Comparison of ENCODE assay signal across 23 mouse cellular contexts in the genomic region with DNA sequence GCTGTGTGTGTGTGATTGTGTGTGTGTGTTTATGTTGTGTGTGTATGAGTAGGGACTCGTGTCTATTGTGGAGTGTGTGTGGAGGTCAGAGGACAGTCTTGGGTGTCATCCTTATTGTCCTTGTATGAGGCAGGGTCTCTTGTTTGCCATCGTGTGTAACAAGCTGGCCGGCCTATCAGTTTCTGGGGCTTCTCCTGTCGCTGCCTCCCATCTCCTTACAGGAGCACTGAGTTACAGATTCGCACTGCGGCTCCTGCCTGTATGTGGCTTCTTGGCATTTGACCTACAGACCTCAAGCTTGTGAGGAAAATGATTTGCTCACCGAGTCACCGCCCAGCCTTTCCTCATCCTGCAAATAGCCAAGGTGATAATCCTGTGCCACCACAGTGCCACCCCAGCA.
A peak's percentile ranks its signal among the peaks of the same experiment; 100 is the strongest.
DNase-seq lines count a peak whose midpoint lies in the region; ATAC-seq and TF ChIP-seq lines count a peak whose summit lies in the region.
"Had no signal": no experiment of that assay in that cellular context is flagged by ENCODE, and none has a peak within 500 bp of the region (broad histone marks: within the 10 kb centered on the region; RNA-seq: fewer than 3 reads in every experiment).

No protein-coding gene starts in this region.

- H3K4me3 ChIP-seq in heart, embryonic 10.5 days: no peak overlapping the region
- H3K4me3 ChIP-seq in heart, adult 2 months: no peak overlapping the region
- H3K4me3 ChIP-seq in midbrain, embryonic 11.5 days (ENCODE audit: low read depth, low read length): no peak overlapping the region
- no peak overlapping the region for H3K4me3 ChIP-seq in midbrain, embryonic 14.5 days (replicated peaks; ENCODE audit: low read depth, low read length)
- H3K4me3 ChIP-seq: forebrain, embryonic 10.5 days; forebrain, embryonic 13.5 days; heart, embryonic 13.5 days; hindbrain, embryonic 13.5 days had no signal

- no peak for TF ChIP-seq EP300 in heart, adult 2 months (IDR thresholded peaks at IDR 0.05; ENCODE audit: insufficient read depth, low read depth, low read length)

- H3K27me3 ChIP-seq in heart, embryonic 10.5 days (ENCODE audit: insufficient read depth, poor library complexity, severe bottlenecking): no peaks in the 10 kb centered on the region
- no peaks in the 10 kb centered on the region for H3K27me3 ChIP-seq in heart, adult 2 months (ENCODE audit: control insufficient read depth, insufficient read depth, low read length)
- no peaks in the 10 kb centered on the region for H3K27me3 ChIP-seq in midbrain, embryonic 11.5 days (ENCODE audit: control insufficient read depth, insufficient read depth, low read length)
- no peaks in the 10 kb centered on the region for H3K27me3 ChIP-seq in midbrain, embryonic 14.5 days (ENCODE audit: control insufficient read depth, insufficient read depth, low read length)
- H3K27me3 ChIP-seq: forebrain, embryonic 13.5 days; heart, embryonic 13.5 days; hindbrain, embryonic 13.5 days had no signal

- no peak for TF ChIP-seq POLR2A in heart, adult 2 months (IDR thresholded peaks at IDR 0.05; ENCODE audit: insufficient read depth, low read depth, low read length)

- H3K27ac ChIP-seq in heart, embryonic 10.5 days: no peak overlapping the region
- H3K27ac ChIP-seq in heart, adult 2 months: no peak overlapping the region
- no peak overlapping the region for H3K27ac ChIP-seq in midbrain, embryonic 11.5 days (ENCODE audit: low read depth, low read length)
- H3K27ac ChIP-seq in midbrain, embryonic 14.5 days (replicated peaks; ENCODE audit: low read depth, low read length): no peak overlapping the region
- H3K27ac ChIP-seq: forebrain, embryonic 10.5 days; forebrain, embryonic 13.5 days; heart, embryonic 13.5 days; hindbrain, embryonic 13.5 days; hindbrain, postnatal 0 days had no signal

- H3K4me2 ChIP-seq in midbrain, embryonic 11.5 days: no peak overlapping the region
- no peak overlapping the region for H3K4me2 ChIP-seq in midbrain, embryonic 14.5 days (ENCODE audit: low read length)
- H3K4me2 ChIP-seq: forebrain, embryonic 13.5 days; heart, embryonic 13.5 days; hindbrain, embryonic 13.5 days had no signal

- peaks cover 11% of the 10 kb centered on the region for H3K4me1 ChIP-seq in heart, embryonic 10.5 days
- peaks cover 1% of the 10 kb centered on the region; the same call in 1 of the 2 replicates for H3K4me1 ChIP-seq in heart, adult 2 months (ENCODE audit: control insufficient read depth, insufficient read depth, low read length)
- H3K4me1 ChIP-seq in midbrain, embryonic 11.5 days (ENCODE audit: control insufficient read depth, insufficient read depth, low read length): no peaks in the 10 kb centered on the region
- no peaks in the 10 kb centered on the region for H3K4me1 ChIP-seq in midbrain, embryonic 14.5 days (ENCODE audit: control insufficient read depth, insufficient read depth, low read length)
- H3K4me1 ChIP-seq: forebrain, embryonic 13.5 days; hindbrain, embryonic 13.5 days had no signal

- H3K36me3 ChIP-seq in heart, embryonic 10.5 days: no peaks in the 10 kb centered on the region
- no peaks in the 10 kb centered on the region for H3K36me3 ChIP-seq in heart, adult 2 months (ENCODE audit: control insufficient read depth, insufficient read depth, low read length)
- no peaks in the 10 kb centered on the region for H3K36me3 ChIP-seq in midbrain, embryonic 11.5 days (ENCODE audit: control insufficient read depth, insufficient read depth, low read length)
- no peaks in the 10 kb centered on the region for H3K36me3 ChIP-seq in midbrain, embryonic 14.5 days (ENCODE audit: control insufficient read depth, insufficient read depth, low read length)
- H3K36me3 ChIP-seq: forebrain, embryonic 10.5 days; G1E; heart, embryonic 13.5 days; hindbrain, embryonic 13.5 days had no signal

- 73% methylated on average over 8 of the region's 8 CpGs for WGBS in heart, embryonic 10.5 days
- 82% methylated on average over 8 of the region's 8 CpGs for WGBS in heart, adult 2 months
- 63% methylated on average over 8 of the region's 8 CpGs for WGBS in midbrain, embryonic 11.5 days
- 60% methylated on average over 8 of the region's 8 CpGs for WGBS in midbrain, embryonic 14.5 days

- no peak for ATAC-seq in midbrain, embryonic 11.5 days (ENCODE audit: low FRiP score)
- no peak for ATAC-seq in midbrain, embryonic 14.5 days (ENCODE audit: low FRiP score, low TSS enrichment)
- ATAC-seq: forebrain, embryonic 13.5 days; forebrain, embryonic 16.5 days; hindbrain, postnatal 0 days; Patski had no signal

- no peaks in the 10 kb centered on the region for H3K79me2 ChIP-seq in heart, adult 2 months (replicated peaks; ENCODE audit: control insufficient read depth, insufficient read depth, low read length)

- H3K9me3 ChIP-seq in heart, embryonic 10.5 days: no peaks in the 10 kb centered on the region
- no peaks in the 10 kb centered on the region for H3K9me3 ChIP-seq in midbrain, embryonic 11.5 days (ENCODE audit: control insufficient read depth, low read length)
- no peaks in the 10 kb centered on the region for H3K9me3 ChIP-seq in midbrain, embryonic 14.5 days (ENCODE audit: control insufficient read depth, low read length)
- H3K9me3 ChIP-seq: forebrain, embryonic 10.5 days; forebrain, embryonic 13.5 days; heart, embryonic 13.5 days; hindbrain, embryonic 13.5 days had no signal

- intact Hi-C loops in heart, adult 2 months (cut with DNase I): no loop called here

- peak; percentile 69 for DNase-seq in heart, embryonic 10.5 days (ENCODE audit: low spot score)
- DNase-seq in heart, adult 2 months: no peak
- peak; percentile 64 for DNase-seq in midbrain, embryonic 11.5 days (ENCODE audit: low spot score, missing footprints)
- DNase-seq in midbrain, embryonic 14.5 days: no peak
- peak; percentile 4 for DNase-seq in thymus, postnatal 4 days
- DNase-seq in thymus, postnatal 25 days: no peak
- DNase-seq: adrenal gland, postnatal 10 days; adrenal gland, postnatal 36 days; B cell, adult 2 months; cerebellum, adult 18-20 months; cerebellum, adult 9-10 months; cerebellum, postnatal 14 days; gastrocnemius, postnatal 10 days; gastrocnemius, postnatal 36 days; heart, postnatal 14 days had no signal

- TF ChIP-seq CTCF in heart, adult 2 months (IDR thresholded peaks at IDR 0.05): no peak

- no peak overlapping the region for H3K9ac ChIP-seq in heart, adult 2 months (ENCODE audit: low read depth, low read length)
- H3K9ac ChIP-seq in midbrain, embryonic 11.5 days (ENCODE audit: low read length): no peak overlapping the region
- H3K9ac ChIP-seq in midbrain, embryonic 14.5 days (replicated peaks; ENCODE audit: low read length): no peak overlapping the region
- H3K9ac ChIP-seq: forebrain, embryonic 13.5 days; heart, embryonic 13.5 days; hindbrain, embryonic 13.5 days had no signal

Comparison
In these comparisons a context has a peak if more than half of its experiments do, and no peak if none do; other contexts are left out.
1. DNase-seq: peak in heart, embryonic 10.5 days (single experiment), midbrain, embryonic 11.5 days (single experiment) and thymus, postnatal 4 days (single experiment); none in heart, adult 2 months (0 of 2), midbrain, embryonic 14.5 days (single experiment) and thymus, postnatal 25 days (single experiment).